Comparison of ENCODE assay signal across 8 mouse cellular contexts in genomic region chr13:24862520-24862919, GRCm38 (mm10). TPM values are rescaled to one million over a fixed set of nuclear protein-coding genes. Genes with fewer than 3 reads are reported as not detected.
DNase-seq lines count a peak whose midpoint lies in the region.
"Had no signal": no experiment of that assay in that cellular context is flagged by ENCODE, and none has a peak within 500 bp of the region (broad histone marks: within the 10 kb centered on the region; RNA-seq: fewer than 3 reads in every experiment).

No protein-coding gene starts in this region.

- WGBS in embryonic facial prominence, embryonic 10.5 days: 65% methylated on average over 7 of the region's 7 CpGs

- H3K9me3 ChIP-seq in embryonic facial prominence, embryonic 10.5 days: no peaks in the 10 kb centered on the region

- DNase-seq in urinary bladder, postnatal 25 days (ENCODE audit: low spot score): peak; percentile 21
- DNase-seq in urinary bladder, adult 18-20 months (ENCODE audit: low spot score in 2 of 2): no peak
- DNase-seq in adrenal gland, postnatal 36 days: peak; percentile 71 to 76
- DNase-seq in embryonic facial prominence, embryonic 10.5 days (ENCODE audit: low spot score): peak; percentile 38
- DNase-seq in layer of hippocampus, adult 11-12 months (ENCODE audit: low spot score): peak; percentile 62
- peak; percentile 44 for DNase-seq in lung, postnatal 10 days
- peak; percentile 32 for DNase-seq in testis, postnatal 14 days (ENCODE audit: low spot score)

- no peaks in the 10 kb centered on the region for H3K36me3 ChIP-seq in embryonic facial prominence, embryonic 10.5 days (replicated peaks)

- H3K27me3 ChIP-seq in embryonic facial prominence, embryonic 10.5 days (replicated peaks; ENCODE audit: low read depth, poor library complexity, severe bottlenecking): no peaks in the 10 kb centered on the region

- H3K4me3 ChIP-seq in embryonic facial prominence, embryonic 10.5 days: no peak overlapping the region

- H3K4me1 ChIP-seq in embryonic facial prominence, embryonic 10.5 days: peaks cover 9% of the 10 kb centered on the region; the same call in 1 of the 2 replicates

- H3K27ac ChIP-seq in embryonic facial prominence, embryonic 10.5 days (replicated peaks): no peak overlapping the region

RNA-seq across cellular contexts. Expression of gene D130043K22Rik, which starts 17.6 kb away (rescaled TPM):
- under 1 TPM; 0.46 to 0.70 TPM for total RNA-seq in adrenal gland, postnatal 36 days (2021)
- polyA plus RNA-seq in embryonic facial prominence, embryonic 10.5 days (2016; fragmentation: Nextera tagmentation; extraction: Ambion mirVana): 0.19 and 0.27 TPM in 2 replicates
- polyA plus RNA-seq: heart, embryonic 16.5 days had no signal

RNA-seq across cellular contexts. Expression of gene Tdp2, which starts 31.0 kb away (rescaled TPM):
- 10 to 100 TPM; 22.6 to 23.5 TPM for total RNA-seq in adrenal gland, postnatal 36 days (2021)
- 71.9 and 74.9 TPM in 2 replicates for polyA plus RNA-seq in embryonic facial prominence, embryonic 10.5 days (2016; fragmentation: Nextera tagmentation; extraction: Ambion mirVana)

RNA-seq across cellular contexts. Expression of gene Acot13, which starts 31.2 kb away (rescaled TPM):
- total RNA-seq in adrenal gland, postnatal 36 days (2021): 10 to 100 TPM; 68.0 to 91.6 TPM
- 55.1 and 65.5 TPM in 2 replicates for polyA plus RNA-seq in embryonic facial prominence, embryonic 10.5 days (2016; fragmentation: Nextera tagmentation; extraction: Ambion mirVana)

Comparison
In these comparisons a context has a peak if more than half of its experiments do, and no peak if none do; other contexts are left out.
1. DNase-seq: peak in urinary bladder, postnatal 25 days (single experiment), adrenal gland, postnatal 36 days (2 of 2), embryonic facial prominence, embryonic 10.5 days (single experiment), layer of hippocampus, adult 11-12 months (single experiment), lung, postnatal 10 days (single experiment) and testis, postnatal 14 days (single experiment); none in urinary bladder, adult 18-20 months (0 of 2).